Mouse (Mus musculus): ENCODE measurements around the gene Dennd1b. TPM values are rescaled to one million over a fixed set of nuclear protein-coding genes. Genes with fewer than 3 reads are reported as not detected.

The Dennd1b gene
- total RNA-seq, 2 experiments from 2014 or later = 23.0 to 23.2 TPM

DNA sequence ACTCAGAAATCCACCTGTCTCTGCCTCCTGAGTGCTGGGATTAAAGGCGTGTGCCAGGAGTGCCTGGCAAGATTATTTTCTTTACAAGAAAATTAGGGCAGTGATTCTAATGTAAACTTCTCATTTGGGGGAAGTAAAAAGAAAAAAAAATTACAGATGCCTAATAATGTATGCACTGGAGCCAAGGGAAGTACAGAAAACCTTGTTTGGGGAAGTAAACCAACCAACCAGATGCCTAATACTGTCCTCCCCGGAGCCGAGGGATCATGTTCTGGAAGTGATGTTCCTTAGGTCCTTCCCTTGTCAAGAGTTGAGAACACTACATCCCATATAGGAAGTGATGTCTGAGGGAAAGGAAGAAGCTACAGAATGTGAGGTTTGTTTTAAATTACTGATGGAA lies 44.2 kb downstream of the Dennd1b start:
- DNase-seq (ENCODE audit: low spot score in 2 of 2) = no peak

DNA sequence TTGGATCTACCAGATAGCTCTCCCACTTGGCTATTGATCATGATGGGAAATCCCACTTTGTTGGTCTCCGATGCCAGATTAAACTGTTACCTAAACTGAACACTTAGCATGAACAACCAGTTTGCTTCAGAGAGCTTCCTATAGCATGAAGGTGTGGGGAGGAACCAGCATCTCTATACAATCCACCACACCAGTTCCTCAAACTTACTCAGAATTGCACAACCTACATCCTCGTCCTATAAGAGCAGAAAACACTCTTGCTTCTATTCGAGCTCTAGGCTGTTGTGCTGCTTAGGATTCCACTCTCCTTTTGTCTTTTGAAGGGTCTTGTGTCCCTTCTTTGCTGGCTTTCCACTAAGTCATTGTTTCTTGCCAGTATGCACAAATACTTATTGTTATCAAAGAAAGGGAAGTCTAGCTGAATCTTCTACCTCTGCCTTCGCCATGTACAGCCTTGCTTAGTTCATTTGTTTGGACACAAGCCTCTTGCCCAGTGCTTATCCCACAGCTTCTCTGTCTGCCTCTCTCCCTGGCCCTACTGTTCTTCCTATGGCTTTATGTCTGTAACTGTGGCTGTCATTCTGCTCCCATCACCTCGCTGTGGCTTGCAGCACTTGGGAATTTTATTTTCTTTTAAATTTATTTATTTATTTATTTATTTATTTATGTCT lies 52.0 kb downstream of the Dennd1b start:
- no peak for DNase-seq (ENCODE audit: low spot score in 2 of 2)

DNA sequence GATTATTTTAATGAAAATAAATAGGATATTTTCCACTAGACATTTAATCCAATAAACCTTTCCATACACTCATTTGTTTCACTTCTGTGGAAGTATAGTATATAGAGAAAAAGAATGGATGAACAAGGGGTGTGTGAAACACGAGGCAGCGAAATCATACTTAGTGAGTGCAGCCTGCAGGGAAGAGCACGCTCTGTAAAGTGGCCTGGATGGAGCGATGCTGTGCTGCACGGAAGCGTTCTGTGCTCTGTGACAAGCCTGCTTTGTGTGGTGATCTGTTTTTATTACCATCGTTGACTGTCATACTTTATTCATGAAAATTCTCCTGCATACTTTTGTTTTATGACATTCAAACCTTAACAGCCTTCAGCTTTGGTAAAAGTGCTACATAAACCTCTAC lies 58.1 kb downstream of the Dennd1b start:
- DNase-seq (ENCODE audit: low spot score in 2 of 2) = no peak

DNA sequence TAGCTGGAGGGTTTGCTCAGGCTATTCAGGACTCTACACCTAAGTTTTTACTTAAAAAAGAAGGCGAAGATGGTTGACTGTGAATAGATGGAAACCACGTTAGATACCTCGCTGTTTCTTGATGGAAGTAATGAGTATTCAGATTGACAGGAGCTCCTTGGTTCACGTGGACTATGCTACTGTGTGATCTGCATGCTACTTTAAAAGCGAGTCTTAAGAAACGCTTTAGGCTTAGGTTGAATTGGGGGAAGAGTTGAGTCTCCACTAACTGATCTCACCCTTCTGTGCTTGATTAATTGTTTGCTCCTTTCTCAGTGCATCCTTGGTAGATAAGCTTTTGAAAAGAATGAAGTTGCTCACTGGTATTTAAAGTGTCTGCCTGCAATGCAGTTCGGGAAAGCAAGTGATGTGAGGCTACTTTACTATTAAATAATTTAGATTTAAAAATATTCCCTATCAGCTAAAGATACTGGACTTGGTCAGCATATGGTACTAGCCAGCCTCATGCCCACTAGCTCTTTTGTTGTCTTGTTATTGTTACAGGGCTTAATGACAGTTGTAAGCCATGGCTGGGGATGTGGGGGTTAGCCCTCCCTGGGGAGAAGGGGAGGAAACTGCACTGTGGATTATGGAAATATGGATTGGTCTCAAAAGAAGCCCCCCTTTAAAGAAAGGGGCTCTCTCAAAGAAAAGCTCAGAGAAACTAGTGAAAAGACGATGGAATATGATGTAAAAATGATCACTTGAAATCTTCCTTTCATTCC lies 62.8 kb downstream of the Dennd1b start:
- no peak for DNase-seq (ENCODE audit: low spot score in 2 of 2)

DNA sequence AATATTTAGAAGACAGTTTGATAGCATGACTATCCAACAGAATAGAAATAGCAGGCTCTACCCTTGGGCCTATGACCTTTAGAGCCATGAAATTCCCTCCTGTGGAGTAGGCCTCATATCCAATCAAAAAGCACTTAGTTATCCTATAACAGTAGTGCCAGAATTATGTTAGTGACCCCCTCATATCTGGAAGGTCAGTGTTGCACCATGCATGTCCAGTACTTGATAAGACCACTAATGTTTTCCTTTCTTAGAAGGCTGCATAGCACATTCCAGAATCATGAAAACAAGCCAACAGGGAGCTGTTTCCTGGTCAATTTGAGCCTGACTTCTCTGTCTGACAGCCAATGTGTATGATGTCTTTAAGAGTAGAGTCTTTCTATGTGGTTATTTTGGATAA lies 66.3 kb downstream of the Dennd1b start:
- DNase-seq (ENCODE audit: low spot score in 2 of 2) = no peak

DNA sequence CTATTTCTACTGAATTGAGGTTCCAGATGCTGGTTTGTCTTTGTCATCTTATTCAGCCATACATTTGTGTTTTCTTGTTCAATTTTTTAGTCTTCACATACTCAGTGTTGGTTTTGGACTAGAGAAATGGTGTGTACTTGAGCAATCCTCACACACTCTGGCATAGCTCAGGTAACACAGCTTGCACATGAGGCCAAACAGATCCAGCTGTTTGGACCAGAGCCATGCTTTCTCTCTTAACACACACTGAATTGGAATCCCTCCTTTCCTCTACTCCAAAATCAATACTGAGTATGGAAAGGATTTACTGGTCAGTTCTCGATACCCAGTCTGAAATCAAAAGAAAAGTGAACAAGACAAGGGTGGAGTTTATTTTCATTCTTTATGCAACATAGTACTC lies 69.2 kb downstream of the Dennd1b start:
- no peak for DNase-seq (ENCODE audit: low spot score in 2 of 2)

DNA sequence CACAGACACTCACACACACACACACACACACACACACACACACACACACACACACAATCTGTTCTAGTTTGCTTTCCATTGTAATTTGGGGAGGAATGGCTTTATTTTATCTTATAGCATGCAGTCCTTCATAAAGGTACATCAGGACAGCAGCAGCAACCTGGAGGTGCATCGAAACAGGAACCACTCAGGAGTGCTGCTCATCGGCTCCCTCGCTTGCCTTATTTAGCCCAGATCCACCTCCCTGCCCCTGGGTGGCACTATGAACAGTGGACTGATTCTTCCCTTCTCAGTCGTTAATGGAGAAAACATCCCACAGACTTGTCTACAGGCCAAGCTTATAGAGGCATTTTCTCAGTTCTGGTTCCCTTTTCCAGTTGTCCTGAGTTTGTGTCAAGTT lies 71.9 kb downstream of the Dennd1b start:
- DNase-seq (ENCODE audit: low spot score in 2 of 2) = no peak

DNA sequence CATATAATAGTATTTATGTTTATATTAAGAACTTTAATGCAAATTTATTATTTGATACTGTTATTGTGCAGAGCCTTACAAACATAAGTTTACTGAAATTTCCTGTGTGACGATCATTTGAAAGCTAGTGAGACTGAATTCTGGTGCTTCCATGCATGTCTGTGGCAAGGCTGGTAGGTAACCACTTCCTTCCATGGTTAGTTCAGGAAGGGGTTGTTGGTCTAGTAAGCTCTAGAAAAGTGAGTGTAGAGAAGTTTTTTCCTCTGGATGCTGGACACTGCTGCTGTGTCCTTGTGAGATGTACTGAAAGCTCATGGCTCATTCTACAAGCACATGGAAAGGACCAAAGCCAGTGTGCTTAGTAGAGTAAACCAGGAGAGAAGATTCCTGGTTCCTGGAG lies 73.1 kb downstream of the Dennd1b start:
- DNase-seq (ENCODE audit: low spot score in 2 of 2) = no peak

DNA sequence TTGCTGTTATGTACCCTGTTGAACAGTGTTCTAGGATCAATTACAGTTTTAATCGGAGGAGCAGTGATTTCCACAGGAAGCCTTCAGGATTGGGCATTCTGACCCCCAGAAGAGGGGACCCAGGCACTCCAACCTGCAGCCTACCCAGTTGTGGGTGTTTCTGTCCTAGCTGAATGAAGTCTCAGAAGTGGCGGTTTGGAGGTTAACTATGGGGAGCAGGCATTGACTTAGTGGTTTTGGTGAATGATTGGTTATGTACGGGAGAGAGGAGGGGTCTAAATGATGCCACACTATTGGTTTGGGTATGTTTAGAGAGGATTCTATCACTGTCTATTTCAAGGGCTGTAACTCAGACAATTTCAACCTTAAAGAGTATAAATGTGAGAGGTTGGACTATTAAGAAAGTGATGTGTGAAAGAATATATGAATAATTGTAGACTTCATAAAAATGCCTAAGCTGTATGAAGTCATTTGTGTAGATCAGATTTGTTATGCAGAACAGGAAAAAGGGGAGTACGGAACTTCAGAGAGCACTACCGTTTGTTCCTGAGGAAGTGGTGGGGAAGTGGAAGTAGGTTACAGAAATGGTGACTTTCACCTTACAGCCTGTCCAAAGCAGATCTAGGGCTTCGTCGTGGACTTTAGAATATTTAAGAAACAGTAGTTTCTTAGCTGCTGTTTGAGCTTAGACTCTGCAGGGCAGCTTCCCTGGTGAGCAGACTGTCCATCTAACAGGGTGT lies 73.7 kb downstream of the Dennd1b start:
- no peak for DNase-seq (ENCODE audit: low spot score in 2 of 2)

DNA sequence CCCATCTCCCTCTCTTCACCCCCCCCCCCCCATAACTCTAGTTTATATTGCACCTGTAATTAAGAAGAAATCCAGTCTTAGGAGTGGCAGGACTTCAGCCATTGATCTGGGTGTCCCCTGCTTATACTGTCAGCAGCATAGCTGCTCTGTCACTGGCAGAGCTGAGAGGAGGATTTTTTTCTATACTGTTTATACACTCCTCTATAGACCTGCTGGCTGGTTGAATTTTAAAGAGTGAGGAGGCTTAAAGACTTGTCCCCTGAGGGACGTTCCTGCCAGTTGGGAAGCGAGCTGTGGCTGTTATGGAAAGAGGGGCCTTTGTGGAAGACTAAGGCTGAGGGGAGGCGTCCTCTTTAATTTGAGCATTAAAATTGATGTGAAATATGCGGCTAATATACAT lies 74.8 kb downstream of the Dennd1b start:
- DNase-seq (ENCODE audit: low spot score in 2 of 2) = no peak

DNA sequence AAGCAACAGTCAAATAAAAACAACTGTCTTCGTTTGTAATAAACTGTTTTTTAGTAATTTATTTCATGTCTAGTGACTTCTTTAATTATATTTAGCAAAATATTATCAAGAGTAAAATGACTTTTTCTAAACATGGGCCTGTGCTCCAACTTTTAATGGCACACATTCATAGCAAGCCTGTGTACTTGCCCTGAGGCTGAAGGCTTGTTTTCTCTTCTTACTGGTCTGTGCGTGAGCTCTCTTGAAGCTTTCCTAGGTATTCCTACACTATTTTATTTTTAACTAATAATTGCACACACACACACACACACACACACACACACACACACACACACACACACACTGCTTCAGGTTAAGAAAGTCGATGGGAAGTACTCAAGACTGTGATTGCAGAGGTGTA lies 75.4 kb downstream of the Dennd1b start:
- DNase-seq (ENCODE audit: low spot score in 2 of 2) = no peak

DNA sequence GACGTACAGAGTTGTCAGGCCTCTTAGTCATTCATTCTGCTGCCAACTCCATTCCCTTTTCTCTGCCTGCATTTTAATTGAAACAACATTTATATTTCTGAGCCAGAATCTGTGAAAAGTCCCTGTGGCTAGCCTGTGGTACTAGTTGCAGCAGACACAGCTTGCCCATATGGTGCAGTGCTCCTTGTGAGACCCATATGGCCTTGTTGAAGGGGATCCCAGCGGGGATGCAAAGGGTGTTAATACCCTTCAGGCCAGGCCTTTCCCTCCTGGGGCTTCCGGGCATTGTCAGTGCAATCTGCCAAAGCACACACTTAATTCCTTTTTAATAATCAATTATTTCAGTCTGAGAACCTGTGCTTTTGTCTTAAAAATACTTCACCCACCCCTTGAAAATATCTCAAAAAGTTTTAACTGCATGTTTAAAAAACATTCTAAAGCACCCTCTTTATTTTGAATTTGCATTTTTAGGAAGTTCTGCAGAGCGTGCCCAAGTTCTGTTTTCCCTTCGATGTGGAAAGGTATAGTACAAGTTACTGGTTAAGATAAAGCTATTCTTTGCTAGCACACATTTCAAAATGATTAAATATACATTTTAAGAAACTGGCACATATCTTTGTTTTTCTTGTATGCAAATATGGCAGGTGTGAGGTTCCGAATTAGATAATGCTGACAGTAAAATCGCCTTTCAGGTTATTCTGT lies 76.4 kb downstream of the Dennd1b start:
- DNase-seq (ENCODE audit: low spot score in 2 of 2) = no peak

DNA sequence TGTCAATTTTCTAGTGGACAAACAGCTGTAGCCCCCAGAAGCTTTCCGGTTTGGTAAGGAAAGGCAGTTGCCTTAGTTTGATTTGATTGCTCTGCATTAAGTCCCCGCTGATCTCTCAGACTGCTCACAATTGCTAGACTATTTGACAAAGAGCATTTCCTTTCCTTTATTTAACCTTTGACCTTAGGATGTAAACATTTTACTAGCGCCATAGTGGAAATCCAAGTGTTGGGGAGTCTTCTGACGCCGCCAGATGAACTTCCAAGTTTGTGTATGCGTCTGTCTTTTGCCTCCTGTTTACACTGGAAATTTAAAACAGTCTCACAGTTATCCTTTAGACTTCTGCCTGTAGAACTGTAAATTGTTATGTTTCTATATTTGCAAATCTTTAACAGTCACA lies 85.8 kb downstream of the Dennd1b start:
- no peak for DNase-seq (ENCODE audit: low spot score in 2 of 2)

DNA sequence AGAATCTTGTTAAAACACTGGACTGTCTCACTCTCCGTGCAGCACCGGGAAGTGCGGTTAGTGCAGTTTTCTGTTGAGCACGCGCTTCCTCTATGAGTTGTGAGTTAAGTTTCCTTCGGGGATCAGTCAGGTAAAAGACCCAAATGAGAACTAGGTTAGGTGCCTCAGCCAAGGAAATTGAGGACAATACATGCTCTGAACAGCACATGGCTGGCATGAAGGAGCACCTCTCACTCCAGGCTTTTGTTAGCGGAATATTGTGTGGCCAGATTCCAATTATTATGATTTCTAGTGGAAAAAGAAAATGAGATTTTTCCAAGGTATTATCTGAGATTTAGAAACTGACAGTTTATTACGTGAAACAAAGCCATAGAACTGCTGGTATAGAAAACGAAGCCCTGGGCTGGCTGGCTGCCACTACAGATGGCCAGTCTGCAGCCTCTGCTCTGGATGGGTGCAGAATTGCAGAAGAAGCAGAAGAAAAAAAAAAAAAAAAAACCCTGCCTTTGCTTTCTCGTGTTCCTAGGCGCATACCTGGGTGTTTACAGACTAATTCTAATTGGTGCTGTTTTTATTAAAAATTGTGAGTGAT lies 86.7 kb downstream of the Dennd1b start:
- DNase-seq (ENCODE audit: low spot score in 2 of 2) = no peak

DNA sequence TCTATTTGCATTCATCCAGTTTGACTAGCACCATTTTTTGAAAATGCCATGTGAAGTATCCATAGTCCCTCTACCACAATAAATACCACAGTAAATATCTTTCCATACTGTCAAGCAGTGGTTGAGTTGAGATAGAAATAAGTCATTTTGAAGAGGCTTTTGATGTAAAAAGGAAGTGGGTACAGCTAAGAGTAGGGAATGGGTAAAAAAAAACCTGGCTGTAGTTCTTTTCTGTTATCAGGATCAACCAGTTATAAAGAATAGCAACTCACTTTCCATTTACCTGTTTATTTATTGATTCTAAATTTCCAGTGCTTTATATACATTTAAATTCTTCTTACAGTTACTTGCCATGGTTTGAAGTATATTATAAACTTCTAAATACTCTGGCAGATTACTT lies 89.8 kb downstream of the Dennd1b start:
- DNase-seq (ENCODE audit: low spot score in 2 of 2) = no peak

DNA sequence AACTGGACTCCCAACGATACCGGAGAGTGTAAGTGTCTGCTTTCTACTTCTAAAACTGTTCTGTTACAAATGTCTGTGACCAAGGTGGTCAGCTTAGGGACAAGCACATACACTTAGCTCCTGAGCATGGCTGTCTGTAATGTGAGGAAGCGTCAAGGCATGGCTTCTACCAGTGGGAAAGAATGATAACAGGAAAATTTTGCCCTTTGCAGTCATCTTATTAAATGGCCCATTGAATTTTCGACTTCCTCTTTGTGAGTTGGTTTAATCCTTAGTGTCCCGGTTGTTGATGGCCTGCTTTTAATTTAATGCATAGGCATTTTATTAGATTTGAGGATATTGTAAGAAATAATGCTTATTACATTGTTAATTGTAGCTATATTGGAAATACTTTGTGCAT lies 97.1 kb downstream of the Dennd1b start:
- no peak for DNase-seq (ENCODE audit: low spot score in 2 of 2)

DNA sequence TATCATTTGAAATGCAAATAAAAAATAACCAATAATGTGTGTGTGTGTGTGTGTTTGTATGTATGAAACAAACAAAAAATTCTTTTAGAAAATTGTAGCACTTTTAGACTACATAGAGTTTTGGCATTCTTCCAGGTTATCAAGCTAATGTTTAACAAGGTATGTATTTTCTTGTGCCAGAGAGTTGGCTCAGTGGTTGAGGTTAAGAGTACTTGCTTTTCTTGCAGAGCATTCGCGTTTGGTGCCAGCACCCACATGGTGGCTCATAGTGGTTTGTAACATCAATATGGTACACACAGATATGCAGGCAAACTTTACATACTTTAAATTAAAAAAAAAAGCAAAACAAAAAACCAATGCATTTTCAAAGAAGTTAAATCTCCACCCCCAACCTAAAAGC lies 101.5 kb downstream of the Dennd1b start:
- no peak for DNase-seq (ENCODE audit: low spot score in 2 of 2)

DNA sequence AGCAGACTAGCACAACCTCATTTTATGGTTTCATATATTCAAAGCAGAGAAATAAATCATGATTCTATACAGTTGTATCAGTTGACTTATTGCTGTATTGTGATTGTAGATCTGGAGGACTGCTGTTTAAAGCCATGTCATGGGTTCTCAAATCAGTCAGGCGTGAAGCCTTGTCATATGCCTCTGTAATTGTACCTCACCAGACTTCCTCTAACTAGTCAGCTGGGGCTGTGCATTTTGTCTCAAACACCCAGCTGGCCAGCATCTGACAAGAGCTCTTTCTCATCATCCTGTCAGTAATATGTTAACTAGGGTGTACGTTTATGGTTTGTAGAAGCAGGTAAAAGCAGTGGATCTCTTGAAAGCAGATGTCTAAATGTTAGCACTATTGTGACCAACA lies 104.0 kb downstream of the Dennd1b start:
- no peak for DNase-seq (ENCODE audit: low spot score in 2 of 2)

DNA sequence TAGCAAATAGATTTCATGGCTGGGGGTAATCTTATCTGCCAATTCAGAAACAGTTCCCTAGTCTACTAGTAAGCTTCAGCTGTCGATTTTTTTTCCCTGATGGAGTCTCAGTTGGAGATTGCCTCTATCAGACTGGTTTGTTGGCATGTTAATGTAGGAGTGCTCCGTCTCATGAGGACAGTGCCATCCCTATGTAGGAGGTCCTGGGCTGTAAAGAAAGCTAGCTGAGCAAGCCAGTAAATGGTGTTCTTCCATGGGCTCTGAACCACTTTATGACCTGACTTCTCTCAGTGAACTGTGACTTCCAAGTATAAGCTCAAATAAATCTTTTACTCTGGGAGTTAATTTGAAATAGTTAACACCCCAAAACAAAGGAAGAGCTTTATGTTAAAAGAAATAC lies 107.8 kb downstream of the Dennd1b start:
- no peak for DNase-seq (ENCODE audit: low spot score in 2 of 2)

DNA sequence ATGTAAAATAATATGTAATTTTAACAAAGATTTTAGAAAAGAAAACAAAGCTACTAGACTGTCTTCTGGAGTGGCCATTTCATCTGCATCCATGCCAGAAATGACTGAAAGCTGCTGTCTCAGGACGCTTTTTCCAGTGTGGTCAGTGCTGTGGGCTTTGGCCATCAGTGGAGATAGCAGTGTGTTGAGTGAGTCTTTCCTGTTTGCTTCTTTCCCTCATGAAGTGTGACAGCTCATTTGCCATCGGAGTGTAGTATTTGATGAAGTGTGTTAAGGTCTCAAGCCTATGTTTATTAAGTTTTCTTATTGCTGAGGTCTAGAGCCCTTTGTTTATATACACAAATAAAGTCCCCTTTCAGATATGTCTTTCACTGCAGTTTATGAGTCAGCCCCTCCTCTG lies 112.4 kb downstream of the Dennd1b start:
- DNase-seq (ENCODE audit: low spot score in 2 of 2) = no peak

DNA sequence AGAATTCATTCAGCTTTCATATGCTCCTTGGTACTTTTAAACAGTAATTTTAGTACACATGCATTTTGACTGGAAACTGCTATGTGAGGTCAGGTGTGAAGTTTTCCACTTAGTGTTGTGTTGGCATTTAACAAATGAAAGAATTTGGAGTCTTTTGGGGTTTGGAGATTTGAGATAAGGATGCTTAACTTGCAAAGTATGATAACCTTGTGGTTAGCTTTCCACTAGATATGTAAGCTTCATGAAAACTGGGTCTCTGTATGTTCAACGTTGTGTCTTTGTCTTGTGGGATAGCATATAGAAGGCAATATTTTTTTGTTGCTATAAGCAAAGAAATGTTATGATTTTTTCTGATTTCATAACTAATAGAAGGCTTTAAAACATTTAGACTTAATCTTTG lies 114.8 kb downstream of the Dennd1b start:
- no peak for DNase-seq (ENCODE audit: low spot score in 2 of 2)

Data from adrenal gland, adult 18-20 months (tissue).